Comparison of ENCODE assay signal across 22 mouse cellular contexts in genomic region chr13:24453737-24454136, GRCm38 (mm10).
DNase-seq lines count a peak whose midpoint lies in the region.
"Had no signal": no experiment of that assay in that cellular context is flagged by ENCODE, and none has a peak within 500 bp of the region (broad histone marks: within the 10 kb centered on the region; RNA-seq: fewer than 3 reads in every experiment).

No protein-coding gene starts in this region.

- H3K9me3 ChIP-seq in forebrain, embryonic 10.5 days, result no peaks in the 10 kb centered on the region
- H3K9me3 ChIP-seq: embryonic facial prominence, embryonic 10.5 days; heart, embryonic 10.5 days; hindbrain, embryonic 13.5 days had no signal

- no peaks in the 10 kb centered on the region for H3K36me3 ChIP-seq in forebrain, embryonic 10.5 days (replicated peaks)
- H3K36me3 ChIP-seq: embryonic facial prominence, embryonic 10.5 days; heart, embryonic 10.5 days; hindbrain, embryonic 13.5 days had no signal

- DNase-seq in adrenal gland, adult 2 months, result peak; percentile 12
- DNase-seq in adrenal gland, adult 8-10 months, result no peak
- peak; percentile 6 to 39 for DNase-seq in frontal cortex, adult 2 months (ENCODE audit: extremely low spot score in 1 of 2, low spot score in 1 of 2)
- no peak for DNase-seq in frontal cortex, postnatal 25 days (ENCODE audit: low spot score in 2 of 2)
- DNase-seq in right cerebral cortex, adult 2 months (ENCODE audit: low spot score in 2 of 2), result peak; percentile 9 to 12
- no peak for DNase-seq in right cerebral cortex, adult 18-20 months
- peak; percentile 27 for DNase-seq in NIH3T3 (ENCODE audit: low read depth)
- DNase-seq in forebrain, embryonic 10.5 days (ENCODE audit: extremely low spot score, low spot score), result no peak
- DNase-seq: adrenal gland, postnatal 10 days; cerebellum, adult 18-20 months; cerebellum, adult 9-11 months; cerebellum, postnatal 36 days; gastrocnemius, adult 2 months; gastrocnemius, postnatal 25 days; heart, adult 18-20 months; heart, postnatal 10 days; kidney, adult 8-10 months had no signal

- no peaks in the 10 kb centered on the region for H3K27me3 ChIP-seq in forebrain, embryonic 10.5 days (ENCODE audit: poor library complexity, severe bottlenecking)
- H3K27me3 ChIP-seq: CH12.LX; hindbrain, embryonic 13.5 days had no signal

- H3K27ac ChIP-seq in forebrain, embryonic 10.5 days, result no peak overlapping the region
- H3K27ac ChIP-seq: embryonic facial prominence, embryonic 10.5 days; gastrocnemius, adult 2 months; heart, embryonic 10.5 days; hindbrain, embryonic 13.5 days; hindbrain, postnatal 0 days had no signal

- no peak overlapping the region for H3K4me3 ChIP-seq in forebrain, embryonic 10.5 days
- H3K4me3 ChIP-seq: embryonic facial prominence, embryonic 10.5 days; gastrocnemius, adult 2 months; heart, embryonic 10.5 days; hindbrain, embryonic 13.5 days had no signal

- H3K4me1 ChIP-seq in forebrain, embryonic 10.5 days, result no peaks in the 10 kb centered on the region
- H3K4me1 ChIP-seq: embryonic facial prominence, embryonic 10.5 days; heart, embryonic 10.5 days; hindbrain, embryonic 13.5 days had no signal

- WGBS in forebrain, embryonic 10.5 days, result 97% methylated on average over 5 of the region's 5 CpGs

Comparison
In these comparisons a context has a peak if more than half of its experiments do, and no peak if none do; other contexts are left out.
1. DNase-seq: peak in adrenal gland, adult 2 months (single experiment), frontal cortex, adult 2 months (2 of 2), right cerebral cortex, adult 2 months (2 of 2) and NIH3T3 (single experiment); none in adrenal gland, adult 8-10 months (single experiment), frontal cortex, postnatal 25 days (0 of 2), right cerebral cortex, adult 18-20 months (single experiment) and forebrain, embryonic 10.5 days (single experiment).